Mouse (Mus musculus) B cell, adult 67 days (primary cell): ENCODE measurements around the gene Mab21l2. TPM values are rescaled to one million over a fixed set of nuclear protein-coding genes. Genes with fewer than 3 reads are reported as not detected.

Experiments used
- total RNA-seq, 2 experiments: library from RNA; stranded (reverse); gene quantifications; 4 replicates each; pipeline ENCODE4 v1.2.4; 2023

Mab21l2 gene
- not detected for total RNA-seq

GRCm38 (mm10) chr3:86548091-86549015 lies at the start of gene Mab21l2:
Gene Mab21l2, minus strand, starts transcription at chr3:86548629.

